Mouse (Mus musculus): Measurements from ENCODE around the gene Prss57.

- no peak for TF ChIP-seq CTCF (IDR thresholded peaks at IDR 0.05; ENCODE audit: low read depth, low read length)
- no peak for TF ChIP-seq POLR2A (IDR thresholded peaks at IDR 0.05; ENCODE audit: borderline replicate concordance, low read depth, low read length)
These were observed 16.1 kb downstream of the Prss57 start for GRCm38 (mm10) chr10:79774486-79775279.

Data from bone marrow macrophage, adult 2 months (primary cell).